Mouse (Mus musculus): ENCODE measurements at regions not wholly inside any gene's neighbourhood (a gene's known extent, or its start where the extent isn't known, plus 50 kb on each side); places are given as distances from the start of the nearest gene placed in this dataset.

DNA sequence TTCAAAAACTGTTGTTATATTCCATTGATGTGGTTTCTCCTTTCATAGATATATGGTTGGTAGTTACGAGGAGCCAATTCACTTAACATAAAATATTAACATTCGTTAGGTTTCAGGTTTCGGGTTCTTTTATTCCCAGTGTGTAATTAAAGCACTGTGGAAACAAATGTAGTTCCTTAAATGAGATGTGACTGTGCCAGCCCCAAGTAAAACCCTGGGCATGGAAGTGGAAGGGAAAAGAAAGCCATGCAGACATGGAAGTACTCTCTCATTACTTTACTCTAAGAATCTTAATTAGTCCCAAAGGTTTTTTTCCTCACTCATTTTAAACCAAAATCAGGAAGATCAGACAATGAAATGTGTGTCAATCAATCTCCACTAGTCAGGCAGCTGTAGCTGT lies 784.9 kb upstream of the Apob start:
- Histone ChIP-seq H3K4me2 (ENCODE audit: low read length) (no peak overlapping the region), H3K27ac (ENCODE audit: low read length) (no peak overlapping the region), H3K27me3 (replicated peaks; ENCODE audit: control insufficient read depth, insufficient read depth, low read length) (no peaks in the 10 kb centered on the region), H3K4me3 (replicated peaks; ENCODE audit: low read length) (no peak overlapping the region), H3K9ac (replicated peaks; ENCODE audit: low read depth, low read length) (no peak overlapping the region), H3K9me3 (ENCODE audit: control insufficient read depth, low read length) (no peaks in the 10 kb centered on the region), H3K4me1 (replicated peaks; ENCODE audit: control insufficient read depth, insufficient read depth, low read length) (no peaks in the 10 kb centered on the region), H3K36me3 (ENCODE audit: control insufficient read depth, insufficient read depth) (no peaks in the 10 kb centered on the region)
- peak; percentile 59 for ATAC-seq
- 19% methylated on average over 3 of the region's 3 CpGs for WGBS

- no peaks in the 10 kb centered on the region for H3K4me1 ChIP-seq (replicated peaks; ENCODE audit: control insufficient read depth, insufficient read depth, low read length)
- no peak overlapping the region for H3K4me2 ChIP-seq (ENCODE audit: low read length)
- H3K4me3 ChIP-seq (replicated peaks; ENCODE audit: low read length), result no peak overlapping the region
- H3K36me3 ChIP-seq (ENCODE audit: control insufficient read depth, insufficient read depth), result no peaks in the 10 kb centered on the region
- peak; percentile 82 for ATAC-seq
- no peak overlapping the region for H3K9ac ChIP-seq (replicated peaks; ENCODE audit: low read depth, low read length)
- H3K27ac ChIP-seq (ENCODE audit: low read length), result no peak overlapping the region
- no peaks in the 10 kb centered on the region for H3K27me3 ChIP-seq (replicated peaks; ENCODE audit: control insufficient read depth, insufficient read depth, low read length)
- no peaks in the 10 kb centered on the region for H3K9me3 ChIP-seq (ENCODE audit: control insufficient read depth, low read length)
Measured at GRCm38 (mm10) chr12:7198098-7198497, 779.4 kb upstream of the Apob start.

- Histone ChIP-seq H3K27me3 (replicated peaks; ENCODE audit: control insufficient read depth, insufficient read depth, low read length) (no peaks in the 10 kb centered on the region), H3K4me3 (replicated peaks; ENCODE audit: low read length) (no peak overlapping the region), H3K9ac (replicated peaks; ENCODE audit: low read depth, low read length) (no peak overlapping the region), H3K4me1 (replicated peaks; ENCODE audit: control insufficient read depth, insufficient read depth, low read length) (no peaks in the 10 kb centered on the region), H3K4me2 (ENCODE audit: low read length) (no peak overlapping the region), H3K27ac (ENCODE audit: low read length) (no peak overlapping the region), H3K9me3 (ENCODE audit: control insufficient read depth, low read length) (no peaks in the 10 kb centered on the region), H3K36me3 (ENCODE audit: control insufficient read depth, insufficient read depth) (no peaks in the 10 kb centered on the region)
- ATAC-seq, result no peak
- 89% methylated on average over 1 of the region's 1 CpGs for WGBS
Measured at GRCm38 (mm10) chr12:7200879-7201278, 776.6 kb upstream of the Apob start.

DNA sequence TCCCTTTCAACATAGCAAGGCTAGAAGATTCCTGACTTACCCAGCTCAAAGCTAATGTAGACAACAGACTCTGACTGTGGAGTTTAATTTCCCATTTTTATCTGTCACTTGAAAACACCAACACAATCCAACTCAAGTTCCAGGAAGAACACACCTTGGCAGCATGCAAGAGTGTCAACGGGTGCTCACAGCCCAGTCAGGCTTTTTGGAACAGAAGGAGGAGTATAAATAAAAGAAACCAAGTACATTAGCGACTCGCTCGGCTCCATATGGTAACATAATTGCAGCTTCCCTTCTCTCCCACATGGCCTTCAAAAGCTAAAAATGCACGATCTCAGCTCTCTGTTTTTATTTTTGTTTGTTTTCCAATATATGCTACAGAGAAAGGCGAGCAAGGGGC lies 761.8 kb upstream of the Apob start:
- H3K27ac ChIP-seq (ENCODE audit: low read length), result peak overlapping the region; percentile 67
- peaks cover 19% of the 10 kb centered on the region for H3K4me1 ChIP-seq (replicated peaks; ENCODE audit: control insufficient read depth, insufficient read depth, low read length)
- no peak overlapping the region for H3K4me3 ChIP-seq (replicated peaks; ENCODE audit: low read length)
- no peaks in the 10 kb centered on the region for H3K36me3 ChIP-seq (ENCODE audit: control insufficient read depth, insufficient read depth)
- H3K9me3 ChIP-seq (ENCODE audit: control insufficient read depth, low read length), result no peaks in the 10 kb centered on the region
- 41% methylated on average over 6 of the region's 6 CpGs for WGBS
- H3K9ac ChIP-seq (replicated peaks; ENCODE audit: low read depth, low read length), result no peak overlapping the region
- peak; percentile 80 for ATAC-seq
- H3K27me3 ChIP-seq (replicated peaks; ENCODE audit: control insufficient read depth, insufficient read depth, low read length), result no peaks in the 10 kb centered on the region
- H3K4me2 ChIP-seq (ENCODE audit: low read length), result no peak overlapping the region

DNA sequence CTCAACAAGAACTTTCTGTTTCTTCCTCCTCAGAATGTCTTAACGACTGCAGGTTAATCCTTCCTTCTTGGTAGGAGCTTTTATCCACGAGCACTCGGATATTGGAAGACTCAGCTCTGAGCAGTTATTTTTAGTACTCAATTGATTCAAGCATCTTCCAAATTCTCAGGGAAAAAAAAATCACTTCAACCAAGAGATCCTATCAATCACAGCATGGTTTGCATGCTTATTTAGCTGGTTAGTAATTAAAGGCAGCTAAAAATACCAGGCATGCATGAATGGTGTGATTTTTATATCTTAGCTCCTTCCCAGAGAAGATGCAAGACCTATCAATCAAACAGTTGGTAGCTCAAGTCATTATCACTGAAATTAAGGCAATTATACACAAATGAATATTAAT lies 759.9 kb upstream of the Apob start:
- no peak overlapping the region for H3K9ac ChIP-seq (replicated peaks; ENCODE audit: low read depth, low read length)
- peaks cover 19% of the 10 kb centered on the region for H3K4me1 ChIP-seq (replicated peaks; ENCODE audit: control insufficient read depth, insufficient read depth, low read length)
- no peaks in the 10 kb centered on the region for H3K9me3 ChIP-seq (ENCODE audit: control insufficient read depth, low read length)
- H3K4me2 ChIP-seq (ENCODE audit: low read length), result no peak overlapping the region
- WGBS, result 14% methylated on average over 3 of the region's 3 CpGs
- peak; percentile 74 for ATAC-seq
- peak overlapping the region; percentile 63 for H3K27ac ChIP-seq (ENCODE audit: low read length)
- H3K4me3 ChIP-seq (replicated peaks; ENCODE audit: low read length), result no peak overlapping the region
- no peaks in the 10 kb centered on the region for H3K27me3 ChIP-seq (replicated peaks; ENCODE audit: control insufficient read depth, insufficient read depth, low read length)
- H3K36me3 ChIP-seq (ENCODE audit: control insufficient read depth, insufficient read depth), result no peaks in the 10 kb centered on the region

- H3K27me3 ChIP-seq (replicated peaks; ENCODE audit: control insufficient read depth, insufficient read depth, low read length), result no peaks in the 10 kb centered on the region
- H3K36me3 ChIP-seq (ENCODE audit: control insufficient read depth, insufficient read depth), result no peaks in the 10 kb centered on the region
- no peaks in the 10 kb centered on the region for H3K9me3 ChIP-seq (ENCODE audit: control insufficient read depth, low read length)
- H3K9ac ChIP-seq (replicated peaks; ENCODE audit: low read depth, low read length), result no peak overlapping the region
- no peak overlapping the region for H3K27ac ChIP-seq (ENCODE audit: low read length)
- H3K4me1 ChIP-seq (replicated peaks; ENCODE audit: control insufficient read depth, insufficient read depth, low read length), result no peaks in the 10 kb centered on the region
- no peak for ATAC-seq
- WGBS, result 46% methylated on average over 2 of the region's 2 CpGs
- H3K4me3 ChIP-seq (replicated peaks; ENCODE audit: low read length), result no peak overlapping the region
- no peak overlapping the region for H3K4me2 ChIP-seq (ENCODE audit: low read length)
Measured at GRCm38 (mm10) chr12:7228124-7228523, 749.3 kb upstream of the Apob start.

DNA sequence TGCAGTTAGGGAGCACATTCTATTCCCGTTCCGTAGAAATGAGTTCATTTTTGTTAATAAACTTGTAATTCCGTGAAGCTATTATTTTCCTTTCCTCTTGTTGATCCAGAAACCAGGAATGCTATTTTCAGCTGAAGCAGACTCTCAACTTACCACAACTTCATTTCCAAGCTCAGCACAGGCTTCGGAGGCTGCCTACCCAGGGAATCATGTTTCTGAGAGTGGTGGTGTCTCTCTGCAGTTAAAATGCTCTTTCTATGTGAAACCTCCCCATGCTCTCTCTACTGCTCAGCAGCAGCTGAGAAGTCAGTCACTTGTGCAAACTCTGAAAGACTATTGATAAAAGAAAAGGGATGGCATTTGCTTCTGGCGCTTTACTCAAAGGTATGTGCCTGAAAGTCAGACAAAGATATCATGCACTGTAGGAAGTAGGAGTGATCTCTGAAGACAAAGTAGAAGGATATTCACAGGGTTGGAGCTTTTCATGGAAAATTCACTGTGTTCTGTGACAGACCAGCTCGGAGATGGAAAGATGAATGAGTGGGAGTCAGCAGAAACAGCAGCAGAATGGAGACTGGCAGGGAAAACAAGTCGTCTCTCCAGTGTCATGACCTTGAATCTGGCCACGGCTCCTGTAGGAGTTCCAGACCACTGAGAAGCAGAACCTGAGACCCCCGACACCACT lies 748.8 kb upstream of the Apob start:
- no peak overlapping the region for H3K4me2 ChIP-seq (ENCODE audit: low read length)
- 83% methylated on average over 9 of the region's 9 CpGs for WGBS
- no peaks in the 10 kb centered on the region for H3K27me3 ChIP-seq (replicated peaks; ENCODE audit: control insufficient read depth, insufficient read depth, low read length)
- no peaks in the 10 kb centered on the region for H3K36me3 ChIP-seq (ENCODE audit: control insufficient read depth, insufficient read depth)
- no peak overlapping the region for H3K9ac ChIP-seq (replicated peaks; ENCODE audit: low read depth, low read length)
- no peak overlapping the region for H3K4me3 ChIP-seq (replicated peaks; ENCODE audit: low read length)
- H3K9me3 ChIP-seq (ENCODE audit: control insufficient read depth, low read length), result no peaks in the 10 kb centered on the region
- H3K27ac ChIP-seq (ENCODE audit: low read length), result no peak overlapping the region
- no peaks in the 10 kb centered on the region for H3K4me1 ChIP-seq (replicated peaks; ENCODE audit: control insufficient read depth, insufficient read depth, low read length)
- ATAC-seq, result no peak

- Histone ChIP-seq H3K4me3 (replicated peaks; ENCODE audit: low read length) (no peak overlapping the region), H3K9ac (replicated peaks; ENCODE audit: low read depth, low read length) (no peak overlapping the region), H3K36me3 (ENCODE audit: control insufficient read depth, insufficient read depth) (no peaks in the 10 kb centered on the region), H3K27me3 (replicated peaks; ENCODE audit: control insufficient read depth, insufficient read depth, low read length) (no peaks in the 10 kb centered on the region), H3K27ac (ENCODE audit: low read length) (no peak overlapping the region), H3K4me2 (ENCODE audit: low read length) (no peak overlapping the region), H3K4me1 (replicated peaks; ENCODE audit: control insufficient read depth, insufficient read depth, low read length) (no peaks in the 10 kb centered on the region), H3K9me3 (ENCODE audit: control insufficient read depth, low read length) (no peaks in the 10 kb centered on the region)
- ATAC-seq, result no peak
Measured at GRCm38 (mm10) chr12:7250324-7250723, 727.1 kb upstream of the Apob start.

DNA sequence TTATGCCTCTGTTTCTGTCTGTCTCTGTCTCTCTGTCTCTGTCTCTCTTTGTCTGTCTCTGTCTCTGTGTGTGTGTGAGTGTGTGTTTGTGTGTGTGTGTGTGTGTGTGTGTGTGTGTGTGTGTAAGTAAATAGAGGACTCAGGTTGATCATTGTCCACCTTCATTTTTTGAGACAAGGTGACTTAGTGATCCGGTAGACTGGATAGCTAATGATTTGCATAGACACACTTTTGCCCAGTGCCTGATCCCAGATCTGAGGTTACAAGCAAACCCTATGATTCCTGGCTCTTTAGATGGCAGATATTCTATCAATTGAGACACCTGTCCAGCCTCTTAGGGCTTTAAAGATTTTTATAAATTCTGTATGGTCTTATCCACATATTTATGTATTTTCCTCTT lies 706.9 kb upstream of the Apob start:
- H3K9me3 ChIP-seq (ENCODE audit: control insufficient read depth, low read length), result no peaks in the 10 kb centered on the region
- H3K4me3 ChIP-seq (replicated peaks; ENCODE audit: low read length), result no peak overlapping the region
- H3K4me2 ChIP-seq (ENCODE audit: low read length), result no peak overlapping the region
- no peak overlapping the region for H3K9ac ChIP-seq (replicated peaks; ENCODE audit: low read depth, low read length)
- H3K36me3 ChIP-seq (ENCODE audit: control insufficient read depth, insufficient read depth), result no peaks in the 10 kb centered on the region
- no peak for ATAC-seq
- H3K27ac ChIP-seq (ENCODE audit: low read length), result no peak overlapping the region
- no peaks in the 10 kb centered on the region for H3K27me3 ChIP-seq (replicated peaks; ENCODE audit: control insufficient read depth, insufficient read depth, low read length)
- WGBS, result 96% methylated on average over 1 of the region's 1 CpGs
- H3K4me1 ChIP-seq (replicated peaks; ENCODE audit: control insufficient read depth, insufficient read depth, low read length), result no peaks in the 10 kb centered on the region
